Mouse (Mus musculus) midbrain, postnatal 0 days (tissue): ENCODE data around the gene Tnni3k. TPM values are rescaled to one million over a fixed set of nuclear protein-coding genes. Genes with fewer than 3 reads are reported as not detected.
"Not testable (repeated sequence)": the region's sequence is repeated elsewhere in the genome, so short reads cannot be mapped to it uniquely, and the experiment has no call there.

ENCODE experiments used
- ATAC-seq: fragments of 200-750 bp; cut with Nextera tagmentation; 2 replicates; pipeline ENCODE4 v1.8.0; 2017; ENCODE audit warnings: moderate number of reproducible peaks, mild to moderate bottlenecking, moderate TSS enrichment, moderate library complexity; ENCODE audit not compliant: low FRiP score
- DNase-seq: peaks from one replicate; pipeline ENCODE4 v3.0.0-alpha.2; 2015; ENCODE audit warnings: low spot score
- H3K27ac ChIP-seq: fragments of 300-500 bp; sonication (generic); 2 replicates; pipeline ENCODE4 v1.5.1; 2014; ENCODE audit warnings: low read depth, mild to moderate bottlenecking, low read length, mixed read lengths
- H3K27me3 ChIP-seq: fragments of 300-500 bp; sonication (generic); 2 replicates; pipeline ENCODE4 v1.6.1; 2014; ENCODE audit warnings: low read length, control low read depth, mixed read lengths; ENCODE audit not compliant: insufficient read depth
- H3K36me3 ChIP-seq: fragments of 300-500 bp; sonication (generic); 2 replicates; pipeline ENCODE4 v1.6.1; 2014; ENCODE audit warnings: low read length, control low read depth, mixed read lengths; ENCODE audit not compliant: insufficient read depth
- H3K4me1 ChIP-seq: fragments of 300-500 bp; sonication (generic); 2 replicates; pipeline ENCODE4 v1.6.1; 2014; ENCODE audit warnings: mild to moderate bottlenecking, control low read depth, antibody characterized with exemption, low read length, mixed read lengths; ENCODE audit not compliant: insufficient read depth
- H3K4me2 ChIP-seq: fragments of 300-500 bp; sonication (generic); 2 replicates; pipeline ENCODE4 v1.6.1; 2014; ENCODE audit warnings: low read depth, mild to moderate bottlenecking, low read length, mixed read lengths; ENCODE audit not compliant: poor library complexity, severe bottlenecking
- H3K4me3 ChIP-seq: fragments of 300-500 bp; sonication (generic); 2 replicates; pipeline ENCODE4 v1.5.1; 2014; ENCODE audit warnings: low read depth, mild to moderate bottlenecking, low read length, moderate library complexity
- H3K9ac ChIP-seq: fragments of 300-500 bp; sonication (generic); replicated peaks from 2 replicates; pipeline ENCODE4 v1.6.1; 2014; ENCODE audit warnings: mild to moderate bottlenecking, low read length, moderate library complexity, mixed read lengths; ENCODE audit not compliant: poor library complexity, severe bottlenecking
- H3K9me3 ChIP-seq: fragments of 300-500 bp; sonication (generic); 2 replicates; pipeline ENCODE4 v1.6.1; 2016; ENCODE audit warnings: low read length, control low read depth
- CTCF ChIP-seq: IDR thresholded peaks from 2 replicates; pipeline ENCODE4 v1.5.1; 2016; ENCODE audit warnings: antibody characterized with exemption, mild to moderate bottlenecking
- WGBS: fragments of 180-500 bp; shearing (Covaris S2); extraction: QIAGEN DNeasy Blood & Tissue Kit; methylation state at CpG from one replicate; pipeline ENCODE4 v1.1.7; 2014; 5-methylcytosine and 5-hydroxymethylcytosine counted together
- polyA plus RNA-seq: library from polyadenylated mRNA; unstranded; fragments of >200 nt; fragmentation: Nextera tagmentation; extraction: Ambion mirVana; gene quantifications from 2 replicates; pipeline ENCODE4 v1.2.1, GENCODE M21; 2015
- total RNA-seq: library from RNA; depleted of rRNA; stranded (reverse); fragments of >200 nt; gene quantifications from 2 replicates; pipeline ENCODE4 v1.2.3, GENCODE M21; 2014

Tnni3k gene
- total and polyA plus RNA-seq, 2 experiments from 2014 or later: not detected

GRCm38 (mm10) chr3:154825739-154826138, 229.5 kb downstream of the Tnni3k start:
- ATAC-seq: no peak
- no peaks in the 10 kb centered on the region for H3K27me3 ChIP-seq
- no peak overlapping the region for H3K4me3 ChIP-seq
- no peaks in the 10 kb centered on the region for H3K9me3 ChIP-seq
- no peak overlapping the region for H3K4me2 ChIP-seq
- no peak for DNase-seq
- no peaks in the 10 kb centered on the region for H3K4me1 ChIP-seq
- H3K36me3 ChIP-seq: no peaks in the 10 kb centered on the region
- no peak for TF ChIP-seq CTCF
- 68% methylated on average over 3 of the region's 3 CpGs for WGBS
- H3K27ac ChIP-seq: no peak overlapping the region
- H3K9ac ChIP-seq: no peak overlapping the region

- H3K4me3 ChIP-seq: no peak overlapping the region
- WGBS: 81% methylated on average over 4 of the region's 4 CpGs
- H3K27me3 ChIP-seq: no peaks in the 10 kb centered on the region
- DNase-seq: no peak
- no peak overlapping the region for H3K27ac ChIP-seq
- no peak for TF ChIP-seq CTCF
- no peak overlapping the region for H3K4me2 ChIP-seq
- no peak overlapping the region for H3K9ac ChIP-seq
- no peaks in the 10 kb centered on the region for H3K4me1 ChIP-seq
- ATAC-seq: no peak
- no peaks in the 10 kb centered on the region for H3K9me3 ChIP-seq
- H3K36me3 ChIP-seq: no peaks in the 10 kb centered on the region
Observed at GRCm38 (mm10) chr3:154824713-154825112, 230.5 kb downstream of the Tnni3k start.

- not testable (repeated sequence) for H3K27me3 ChIP-seq, H3K4me2 ChIP-seq, DNase-seq, H3K9me3 ChIP-seq, H3K27ac ChIP-seq, H3K4me1 ChIP-seq, H3K9ac ChIP-seq, H3K4me3 ChIP-seq, ATAC-seq, H3K36me3 ChIP-seq
- WGBS: 27% methylated on average over 5 of the region's 5 CpGs
Observed at GRCm38 (mm10) chr3:154819684-154820083, 235.5 kb downstream of the Tnni3k start.

- no peaks in the 10 kb centered on the region for H3K36me3 ChIP-seq
- no peaks in the 10 kb centered on the region for H3K9me3 ChIP-seq
- peak overlapping the region; percentile 72; the same call in 1 of the 2 replicates for H3K27ac ChIP-seq
- peak overlapping the region; percentile 1; the same call in 1 of the 2 replicates for H3K4me3 ChIP-seq
- H3K27me3 ChIP-seq: no peaks in the 10 kb centered on the region
- 6% methylated on average over 7 of the region's 7 CpGs for whole genome bisulfite sequencing
- TF ChIP-seq CTCF: peak; percentile 96
- H3K9ac ChIP-seq: 0 out of 2 replicates have a peak overlapping the region, but pooled peaks have one; percentile 42
- ATAC-seq (peak; percentile 66), DNase-seq (peak; percentile 84)
- peak overlapping the region; percentile 35; the same call in 1 of the 2 replicates for H3K4me2 ChIP-seq
- peaks cover 7% of the 10 kb centered on the region; the same call in 1 of the 2 replicates for H3K4me1 ChIP-seq
Observed at GRCm38 (mm10) chr3:154817732-154818131, 237.5 kb downstream of the Tnni3k start.

GRCm38 (mm10) chr3:154816801-154817625, 238.2 kb downstream of the Tnni3k start:
- H3K9me3 ChIP-seq: no peaks in the 10 kb centered on the region
- DNase-seq (peak; percentile 75), ATAC-seq (peak; percentile 90)
- peak overlapping the region; percentile 1 for H3K4me3 ChIP-seq
- 10% methylated on average over 19 of the region's 19 CpGs for whole genome bisulfite sequencing
- no peak for TF ChIP-seq CTCF
- peak overlapping the region; percentile 35 for H3K4me2 ChIP-seq
- peak overlapping the region; percentile 72 for H3K27ac ChIP-seq
- peak overlapping the region; percentile 42 for H3K9ac ChIP-seq
- peaks cover 7% of the 10 kb centered on the region; the same call in 1 of the 2 replicates for H3K4me1 ChIP-seq
- H3K36me3 ChIP-seq: no peaks in the 10 kb centered on the region
- H3K27me3 ChIP-seq: no peaks in the 10 kb centered on the region

- peaks cover 7% of the 10 kb centered on the region; the same call in 1 of the 2 replicates for H3K4me1 ChIP-seq
- no peak overlapping the region for H3K4me2 ChIP-seq
- H3K27me3 ChIP-seq: no peaks in the 10 kb centered on the region
- ATAC-seq: no peak
- 49% methylated on average over 3 of the region's 3 CpGs for WGBS
- H3K9ac ChIP-seq: no peak overlapping the region
- H3K9me3 ChIP-seq: no peaks in the 10 kb centered on the region
- DNase-seq: no peak
- no peaks in the 10 kb centered on the region for H3K36me3 ChIP-seq
- peak overlapping the region; percentile 72 for H3K27ac ChIP-seq
- H3K4me3 ChIP-seq: no peak overlapping the region
- TF ChIP-seq CTCF: no peak
Observed at GRCm38 (mm10) chr3:154816231-154816630, 239.0 kb downstream of the Tnni3k start.
